ENCODE assay signal across 9 mouse cellular contexts in the genomic region with DNA sequence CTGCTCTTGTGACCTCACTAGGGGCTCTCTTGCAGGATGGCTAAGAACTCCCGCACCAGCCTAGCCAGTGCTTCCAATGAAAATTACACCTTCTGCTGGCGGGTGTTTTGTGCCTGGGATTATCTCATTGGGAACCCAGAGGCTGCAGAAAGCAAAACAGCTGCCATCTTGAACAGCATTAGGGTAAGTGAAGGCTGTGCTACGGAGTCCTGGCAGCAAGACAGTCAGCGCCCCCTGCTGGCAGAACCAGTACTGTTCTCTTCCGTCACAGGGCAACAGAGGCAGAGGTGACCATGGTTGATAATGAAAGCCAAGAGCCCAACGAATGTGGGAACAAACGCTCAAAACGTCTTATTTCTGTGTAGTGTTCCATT. TPM values are rescaled to one million over a fixed set of nuclear protein-coding genes. Genes with fewer than 3 reads are reported as not detected.
DNase-seq lines count a peak whose midpoint lies in the region; ATAC-seq and TF ChIP-seq lines count a peak whose summit lies in the region.
"Had no signal": no experiment of that assay in that cellular context is flagged by ENCODE, and none has a peak within 500 bp of the region (broad histone marks: within the 10 kb centered on the region; RNA-seq: fewer than 3 reads in every experiment).

No protein-coding gene starts in this region.

- H3K27ac ChIP-seq in forebrain, embryonic 13.5 days, result no peak overlapping the region
- H3K27ac ChIP-seq: liver, embryonic 15.5 days had no signal

- H3K4me2 ChIP-seq in forebrain, embryonic 13.5 days, result no peak overlapping the region
- H3K4me2 ChIP-seq: liver, embryonic 15.5 days had no signal

- no peak overlapping the region for H3K4me3 ChIP-seq in forebrain, embryonic 13.5 days
- H3K4me3 ChIP-seq: liver, embryonic 15.5 days had no signal

- no peaks in the 10 kb centered on the region for H3K4me1 ChIP-seq in forebrain, embryonic 13.5 days

- DNase-seq in heart, adult 8-10 months (ENCODE audit: low spot score), result peak; percentile 42
- DNase-seq in heart, postnatal 25 days (ENCODE audit: low spot score), result no peak
- DNase-seq in CD8-positive naive resting alpha-beta T cell, adult 2 months (ENCODE audit: low read depth in 2 of 2, low spot score in 2 of 2), result peak; percentile 57 to 62
- DNase-seq in brain, embryonic 14.5 days (ENCODE audit: low read depth), result peak; percentile 56
- DNase-seq in layer of hippocampus, adult 9-11 months, result peak; percentile 31
- peak; percentile 60 for DNase-seq in mesoderm, embryonic 11.5 days (ENCODE audit: low read depth, low spot score)
- peak; percentile 65 for DNase-seq in testis, postnatal 10 days (ENCODE audit: low spot score)

- H3K9me3 ChIP-seq in forebrain, embryonic 13.5 days (replicated peaks), result no peaks in the 10 kb centered on the region
- H3K9me3 ChIP-seq: liver, embryonic 15.5 days had no signal

- H3K36me3 ChIP-seq in forebrain, embryonic 13.5 days (ENCODE audit: poor library complexity, severe bottlenecking), result no peaks in the 10 kb centered on the region
- H3K36me3 ChIP-seq: liver, embryonic 15.5 days had no signal

- peak; percentile 61 for TF ChIP-seq CTCF in brain, embryonic 14.5 days (IDR thresholded peaks at IDR 0.05; ENCODE audit: borderline replicate concordance, extremely low read depth, insufficient read depth, insufficient read length)

- intact Hi-C loops in heart, postnatal 25 days (cut with DNase I), result loop anchor here (5.0 kb wide), 1 partner anchor 33 kb away; no protein-coding TSS in a partner anchor

- 56% methylated on average over 8 of the region's 8 CpGs for WGBS in forebrain, embryonic 13.5 days

- peak; percentile 45; the same call in 1 of the 2 replicates for ATAC-seq in forebrain, embryonic 13.5 days

- H3K9ac ChIP-seq in forebrain, embryonic 13.5 days, result no peak overlapping the region
- H3K9ac ChIP-seq: liver, embryonic 15.5 days had no signal

- H3K27me3 ChIP-seq in forebrain, embryonic 13.5 days, result no peaks in the 10 kb centered on the region
- H3K27me3 ChIP-seq: liver, embryonic 15.5 days had no signal

- TF ChIP-seq POLR2A in brain, embryonic 14.5 days (IDR thresholded peaks at IDR 0.05; ENCODE audit: borderline replicate concordance, extremely low read depth, insufficient read depth, insufficient read length, poor library complexity, severe bottlenecking), result no peak

RNA-seq across cellular contexts. Expression of a gene that starts 15.2 kb away (rescaled TPM):
- under 1 TPM; 0.12 to 0.20 (median 0.19) TPM for total RNA-seq in heart, adult 8-10 months (2022)
- under 1 TPM; 0.11 to 0.13 TPM for total RNA-seq in heart, postnatal 25 days (2021)
- polyA plus RNA-seq in brain, embryonic 14.5 days (2012; rRNA removed), result 0.23 and 0.31 TPM in 2 replicates
- polyA plus RNA-seq in forebrain, embryonic 13.5 days (2015; fragmentation: Nextera tagmentation; extraction: Ambion mirVana), result 0.08 and 0.11 TPM in 2 replicates

RNA-seq across cellular contexts. Expression of a gene that starts 31.9 kb away (rescaled TPM):
- 10 to 100 TPM in 2 of 4 experiments, 1 to 10 TPM in 2; 7.6 to 11.6 (median 9.3) TPM for total RNA-seq in heart, adult 8-10 months (2022)
- 10 to 100 TPM; 11.0 to 11.9 TPM for total RNA-seq in heart, postnatal 25 days (2021)
- 6.2 and 7.2 TPM in 2 replicates for polyA plus RNA-seq in brain, embryonic 14.5 days (2012; rRNA removed)
- 7.5 and 8.5 TPM in 2 replicates for polyA plus RNA-seq in forebrain, embryonic 13.5 days (2015; fragmentation: Nextera tagmentation; extraction: Ambion mirVana)
